Mouse (Mus musculus) heart, postnatal 0 days (tissue): ENCODE data around the gene Snx21. TPM values are rescaled to one million over a fixed set of nuclear protein-coding genes. Genes with fewer than 3 reads are reported as not detected.

ENCODE experiments used
- ATAC-seq: fragments of 200-750 bp; cut with Nextera tagmentation; 2 replicates; pipeline ENCODE4 v1.8.0; 2017; ENCODE audit warnings: low read depth, moderate number of reproducible peaks, moderate library complexity; ENCODE audit not compliant: insufficient read depth
- DNase-seq: peaks from one replicate; pipeline ENCODE4 v3.0.0-alpha.2; 2016; ENCODE audit warnings: low spot score
- H3K27ac ChIP-seq: fragments of 300-500 bp; sonication (generic); 2 replicates; pipeline ENCODE4 v1.5.1; 2014; ENCODE audit warnings: low read depth, mild to moderate bottlenecking
- H3K27me3 ChIP-seq: fragments of 300-500 bp; sonication (generic); 2 replicates; pipeline ENCODE4 v1.6.1; 2014; ENCODE audit warnings: low read length, mixed read lengths; ENCODE audit not compliant: control insufficient read depth, insufficient read depth
- H3K36me3 ChIP-seq: fragments of 300-500 bp; sonication (generic); replicated peaks from 2 replicates; pipeline ENCODE4 v1.6.1; 2014; ENCODE audit warnings: low read length, mixed read lengths; ENCODE audit not compliant: control insufficient read depth, insufficient read depth
- H3K4me1 ChIP-seq: fragments of 300-500 bp; sonication (generic); 2 replicates; pipeline ENCODE4 v1.6.1; 2014; ENCODE audit warnings: antibody characterized with exemption; ENCODE audit not compliant: control insufficient read depth, insufficient read depth
- H3K4me2 ChIP-seq: fragments of 300-500 bp; sonication (generic); 2 replicates; pipeline ENCODE4 v1.6.1; 2014; ENCODE audit warnings: low read depth, mild to moderate bottlenecking, low read length, moderate library complexity
- H3K4me3 ChIP-seq: fragments of 300-500 bp; sonication (generic); 2 replicates; pipeline ENCODE4 v1.5.1; 2014; ENCODE audit warnings: low read depth, low read length
- H3K9ac ChIP-seq: fragments of 300-500 bp; sonication (generic); replicated peaks from 2 replicates; pipeline ENCODE4 v1.6.1; 2014; ENCODE audit warnings: low read depth, low read length, mixed read lengths
- H3K9me3 ChIP-seq: fragments of 300-500 bp; sonication (generic); replicated peaks from 2 replicates; pipeline ENCODE4 v1.6.1; 2016; ENCODE audit warnings: low read length; ENCODE audit not compliant: control insufficient read depth
- CTCF ChIP-seq: IDR thresholded peaks from 2 replicates; pipeline ENCODE4 v1.5.1; 2016; ENCODE audit warnings: antibody characterized with exemption, control low read depth, low read depth
- EP300 ChIP-seq: IDR thresholded peaks from 2 replicates; pipeline ENCODE4 v1.6.1; 2016; ENCODE audit warnings: antibody characterized with exemption, low read depth
- WGBS: fragments of 180-500 bp; shearing (Covaris S2); extraction: QIAGEN DNeasy Blood & Tissue Kit; methylation state at CpG from one replicate; pipeline ENCODE4 v1.1.7; 2014; 5-methylcytosine and 5-hydroxymethylcytosine counted together
- polyA plus RNA-seq: library from polyadenylated mRNA; unstranded; fragments of >200 nt; fragmentation: Nextera tagmentation; extraction: Ambion mirVana; gene quantifications from 2 replicates; pipeline ENCODE4 v1.2.1, GENCODE M21; 2015
- total RNA-seq: library from RNA; depleted of rRNA; stranded (reverse); fragments of >200 nt; gene quantifications from 2 replicates; pipeline ENCODE4 v1.2.3, GENCODE M21; 2014; ENCODE audit warnings: low replicate concordance

Gene Snx21
- total and polyA plus RNA-seq, 2 experiments from 2014 or later: 29.8 to 46.4 TPM

DNA sequence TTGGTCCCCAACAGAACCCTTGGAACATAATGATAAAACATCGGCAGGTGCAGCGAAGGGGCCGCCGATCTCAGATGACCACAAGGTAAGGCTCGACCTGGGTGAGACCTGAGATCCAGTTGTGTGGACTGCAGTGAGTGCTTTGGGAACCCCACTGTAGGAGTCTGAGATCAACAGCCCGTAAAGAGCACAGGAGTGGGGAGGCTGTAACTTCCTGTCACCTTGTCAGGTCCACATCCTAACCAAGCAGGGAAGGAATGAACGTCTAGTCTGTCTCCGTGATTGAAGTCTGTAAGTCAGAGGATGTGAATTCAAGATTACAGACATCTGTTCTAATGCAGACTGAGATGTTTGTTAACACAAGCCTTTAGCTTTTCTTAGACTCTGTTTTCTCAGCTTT is 38.9 kb upstream of the Snx21 start:
- WGBS: 34% methylated on average over 8 of the region's 8 CpGs
- TF ChIP-seq EP300 (no peak), CTCF (no peak)
- ATAC-seq (no peak), DNase-seq (no peak)
- peaks cover 40% of the 10 kb centered on the region for H3K36me3 ChIP-seq
- H3K9me3 ChIP-seq: no peaks in the 10 kb centered on the region
- no peaks in the 10 kb centered on the region for H3K27me3 ChIP-seq
- H3K4me3 ChIP-seq: peak overlapping the region; percentile 86
- H3K4me2 ChIP-seq: peak overlapping the region; percentile 82
- peaks cover 14% of the 10 kb centered on the region for H3K4me1 ChIP-seq
- peak overlapping the region; percentile 79; the same call in 1 of the 2 replicates for H3K27ac ChIP-seq
- peak overlapping the region; percentile 90 for H3K9ac ChIP-seq

DNA sequence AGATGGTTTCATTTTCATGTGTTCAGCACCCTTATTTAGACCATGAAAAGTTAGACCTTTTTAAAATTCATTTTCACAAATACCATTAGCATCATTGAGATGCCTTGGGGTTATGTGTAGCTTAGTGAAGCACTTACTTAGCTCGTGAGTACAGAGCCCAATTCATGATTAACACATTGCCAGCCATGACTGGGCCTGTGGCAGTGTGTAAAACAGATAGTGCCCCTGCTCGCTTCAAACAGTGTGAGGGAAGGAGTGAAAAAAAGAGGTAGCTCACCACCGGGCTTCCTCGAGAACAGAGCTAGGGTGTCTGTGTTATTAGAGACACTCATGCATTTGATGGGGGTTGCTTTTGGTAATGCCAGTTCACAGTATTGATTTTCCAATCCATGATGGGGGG is 37.4 kb upstream of the Snx21 start:
- H3K4me3 ChIP-seq: no peak overlapping the region
- H3K4me2 ChIP-seq: no peak overlapping the region
- H3K27me3 ChIP-seq: no peaks in the 10 kb centered on the region
- H3K9ac ChIP-seq: no peak overlapping the region
- ATAC-seq (no peak), DNase-seq (no peak)
- TF ChIP-seq EP300 (no peak), CTCF (no peak)
- no peaks in the 10 kb centered on the region for H3K9me3 ChIP-seq
- WGBS: 77% methylated on average over 4 of the region's 4 CpGs
- H3K27ac ChIP-seq: no peak overlapping the region
- H3K4me1 ChIP-seq: peaks cover 14% of the 10 kb centered on the region
- peaks cover 51% of the 10 kb centered on the region for H3K36me3 ChIP-seq

DNA sequence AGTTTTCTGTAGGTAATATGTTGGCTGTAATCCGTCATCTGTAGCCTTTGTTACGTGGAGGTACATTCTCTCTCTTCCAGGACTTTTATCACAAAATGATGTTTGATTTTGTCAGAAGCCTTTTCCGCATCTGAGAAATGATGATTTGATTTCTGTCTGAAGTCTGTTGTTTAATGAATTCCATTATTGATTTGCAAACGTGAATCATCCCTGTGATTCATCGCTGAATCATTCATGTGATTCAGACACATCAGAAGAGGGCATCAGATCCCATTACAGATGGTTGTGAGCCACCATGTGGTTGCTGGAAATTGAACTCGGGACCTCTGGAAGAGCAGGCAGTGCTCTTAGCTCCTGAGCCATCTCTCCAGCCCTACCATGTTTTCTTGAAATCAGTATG is 36.6 kb upstream of the Snx21 start:
- ATAC-seq (no peak), DNase-seq (no peak)
- H3K4me1 ChIP-seq: peaks cover 19% of the 10 kb centered on the region
- no peak overlapping the region for H3K4me3 ChIP-seq
- TF ChIP-seq EP300: no peak
- no peak for TF ChIP-seq CTCF
- H3K4me2 ChIP-seq: no peak overlapping the region
- WGBS: 87% methylated on average over 6 of the region's 6 CpGs
- H3K9ac ChIP-seq: no peak overlapping the region
- peaks cover 59% of the 10 kb centered on the region for H3K36me3 ChIP-seq
- H3K27me3 ChIP-seq: no peaks in the 10 kb centered on the region
- no peaks in the 10 kb centered on the region for H3K9me3 ChIP-seq
- H3K27ac ChIP-seq: no peak overlapping the region

DNA sequence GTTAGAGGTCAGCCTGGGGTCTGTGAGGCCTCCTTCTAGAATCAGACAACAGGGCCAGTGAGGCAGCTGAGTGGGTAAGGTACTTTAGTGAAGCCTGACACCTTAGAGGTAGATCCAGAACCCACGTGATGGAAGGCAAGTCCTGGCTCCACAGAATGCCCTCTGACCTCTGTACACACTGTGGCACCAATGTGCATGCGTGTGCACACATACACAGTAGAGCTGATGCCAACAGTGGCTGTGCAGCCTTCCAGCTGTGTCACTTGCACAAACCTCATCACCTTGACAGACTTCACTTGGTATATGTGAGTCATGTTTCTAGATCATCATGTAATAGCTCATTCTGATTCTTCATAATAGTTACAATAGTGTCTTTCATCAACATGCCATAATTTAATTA is 33.2 kb upstream of the Snx21 start:
- ATAC-seq: no peak
- Histone ChIP-seq H3K36me3 (peaks cover 90% of the 10 kb centered on the region), H3K27ac (no peak overlapping the region)

DNA sequence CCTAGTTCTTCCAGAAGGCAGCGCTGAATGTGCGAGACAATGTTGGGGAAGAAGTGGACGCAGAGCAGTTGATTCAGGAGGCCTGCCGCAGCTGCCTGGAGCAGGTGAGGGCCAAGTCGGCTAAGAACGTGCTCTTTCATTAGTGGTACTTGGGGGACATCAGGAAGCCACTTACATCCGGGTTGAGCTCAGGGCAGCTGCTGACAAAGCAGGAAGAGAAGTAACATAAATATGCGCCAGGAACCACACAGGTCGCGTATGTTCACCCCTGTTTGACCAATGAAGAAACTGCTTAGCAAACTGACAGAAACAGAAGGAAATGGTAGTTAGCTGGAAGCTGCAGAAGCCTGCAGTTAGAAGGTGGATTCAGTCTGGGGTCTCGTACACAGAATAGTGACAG is 31.5 kb upstream of the Snx21 start:
- no peak overlapping the region for H3K4me3 ChIP-seq
- WGBS: 65% methylated on average over 11 of the region's 11 CpGs
- peaks cover 10% of the 10 kb centered on the region; the same call in 1 of the 2 replicates for H3K4me1 ChIP-seq
- DNase-seq (no peak), ATAC-seq (no peak)
- peak overlapping the region; percentile 90 for H3K27ac ChIP-seq
- H3K36me3 ChIP-seq: peaks cover 92% of the 10 kb centered on the region
- no peaks in the 10 kb centered on the region for H3K9me3 ChIP-seq
- H3K4me2 ChIP-seq: no peak overlapping the region
- H3K27me3 ChIP-seq: no peaks in the 10 kb centered on the region
- no peak overlapping the region; the same call in 1 of the 2 replicates for H3K9ac ChIP-seq
- TF ChIP-seq EP300 (no peak), CTCF (no peak)

More for the DNA sequence above, 33.2 kb upstream of the Snx21 start:
- peaks cover 10% of the 10 kb centered on the region; the same call in 1 of the 2 replicates for H3K4me1 ChIP-seq
- H3K9ac ChIP-seq: no peak overlapping the region
- WGBS: 95% methylated on average over 2 of the region's 2 CpGs
- DNase-seq: no peak
- no peak overlapping the region for H3K4me2 ChIP-seq
- TF ChIP-seq EP300 (no peak), CTCF (no peak)
- no peaks in the 10 kb centered on the region for H3K9me3 ChIP-seq
- H3K4me3 ChIP-seq: no peak overlapping the region
- no peaks in the 10 kb centered on the region for H3K27me3 ChIP-seq

DNA sequence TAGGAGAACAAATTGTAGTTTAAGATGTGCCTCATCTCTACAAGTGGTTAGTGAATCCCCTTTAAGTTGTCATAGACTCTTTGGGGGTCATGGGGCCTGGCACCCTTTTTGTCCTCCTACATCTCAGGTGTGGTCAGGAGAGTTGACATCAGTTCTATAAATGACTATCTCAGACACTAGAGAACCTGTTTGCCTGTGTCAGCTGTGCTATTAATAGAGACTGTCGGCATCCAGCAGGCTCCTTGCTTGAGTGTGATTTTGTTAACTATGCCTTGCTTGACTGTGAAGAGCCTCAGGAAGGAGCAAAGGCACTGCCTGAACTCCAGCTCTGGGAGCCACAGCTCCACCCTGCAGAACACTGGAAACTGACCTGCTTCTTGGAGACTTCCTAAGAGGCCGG is 30.8 kb upstream of the Snx21 start:
- Histone ChIP-seq H3K9me3 (no peaks in the 10 kb centered on the region), H3K4me3 (no peak overlapping the region), H3K9ac (peak overlapping the region; percentile 15; the same call in 1 of the 2 replicates), H3K36me3 (peaks cover 93% of the 10 kb centered on the region), H3K27me3 (no peaks in the 10 kb centered on the region), H3K4me2 (no peak overlapping the region), H3K4me1 (peaks cover 10% of the 10 kb centered on the region; the same call in 1 of the 2 replicates), H3K27ac (peak overlapping the region; percentile 90)
- TF ChIP-seq EP300 (no peak), CTCF (no peak)
- peak; percentile 93 for ATAC-seq
- DNase-seq: peak; percentile 91
- 35% methylated on average over 2 of the region's 2 CpGs for WGBS
